Mouse (Mus musculus) small intestine, adult 2 months (tissue): ENCODE results near the gene Mkln1. TPM values are rescaled to one million over a fixed set of nuclear protein-coding genes. Genes with fewer than 3 reads are reported as not detected.

Experiments used
- H3K27ac ChIP-seq: fragments of 200-500 bp; 2 replicates; pipeline ENCODE4 v1.5.1; 2012; ENCODE audit warnings: low read depth, low read length, control low read depth, inconsistent platforms; ENCODE audit not compliant: insufficient read depth
- H3K27me3 ChIP-seq: fragments of 200-500 bp; 2 replicates; pipeline ENCODE4 v1.6.1; 2012; ENCODE audit warnings: mild to moderate bottlenecking, moderate library complexity, low read length, inconsistent platforms; ENCODE audit not compliant: control insufficient read depth, insufficient read depth
- H3K36me3 ChIP-seq: fragments of 200-500 bp; 2 replicates; pipeline ENCODE4 v1.6.1; 2012; ENCODE audit warnings: mild to moderate bottlenecking, low read length, control low read depth, inconsistent platforms; ENCODE audit not compliant: control insufficient read depth, insufficient read depth
- H3K4me1 ChIP-seq: fragments of 200-500 bp; 2 replicates; pipeline ENCODE4 v1.6.1; 2012; ENCODE audit warnings: low read length, inconsistent platforms, mixed read lengths; ENCODE audit not compliant: control insufficient read depth, insufficient read depth, insufficient read length
- H3K4me3 ChIP-seq: fragments of 200-500 bp; 2 replicates; pipeline ENCODE4 v1.5.1; 2012; ENCODE audit warnings: low read depth, mild to moderate bottlenecking, control low read depth, inconsistent platforms, low read length, moderate library complexity
- CTCF ChIP-seq: fragments of 200-500 bp; IDR thresholded peaks from 2 replicates; pipeline ENCODE4 v1.5.1; 2012; ENCODE audit warnings: low read depth, mild to moderate bottlenecking, control low read depth, inconsistent platforms, low read length, moderate library complexity, mixed read lengths; ENCODE audit not compliant: insufficient replicate concordance, insufficient read length; ENCODE audit errors: extremely low read depth
- POLR2A ChIP-seq: fragments of 200-500 bp; IDR thresholded peaks from 2 replicates; pipeline ENCODE4 v1.6.1; 2012; ENCODE audit warnings: low read depth, mild to moderate bottlenecking, control low read depth, inconsistent platforms, low read length, moderate library complexity
- WGBS: fragments of 180-500 bp; shearing (Covaris S2); methylation state at CpG from one replicate; pipeline ENCODE4 v1.1.7; 2018; 5-methylcytosine and 5-hydroxymethylcytosine counted together
- polyA plus RNA-seq: library from polyadenylated mRNA; depleted of rRNA; stranded (reverse); fragments of >200 nt; gene quantifications from 2 replicates; pipeline ENCODE4 v1.2.3, GENCODE M21; 2012

Gene Mkln1
- polyA plus RNA-seq, 1 experiment, result 9.8 TPM

DNA sequence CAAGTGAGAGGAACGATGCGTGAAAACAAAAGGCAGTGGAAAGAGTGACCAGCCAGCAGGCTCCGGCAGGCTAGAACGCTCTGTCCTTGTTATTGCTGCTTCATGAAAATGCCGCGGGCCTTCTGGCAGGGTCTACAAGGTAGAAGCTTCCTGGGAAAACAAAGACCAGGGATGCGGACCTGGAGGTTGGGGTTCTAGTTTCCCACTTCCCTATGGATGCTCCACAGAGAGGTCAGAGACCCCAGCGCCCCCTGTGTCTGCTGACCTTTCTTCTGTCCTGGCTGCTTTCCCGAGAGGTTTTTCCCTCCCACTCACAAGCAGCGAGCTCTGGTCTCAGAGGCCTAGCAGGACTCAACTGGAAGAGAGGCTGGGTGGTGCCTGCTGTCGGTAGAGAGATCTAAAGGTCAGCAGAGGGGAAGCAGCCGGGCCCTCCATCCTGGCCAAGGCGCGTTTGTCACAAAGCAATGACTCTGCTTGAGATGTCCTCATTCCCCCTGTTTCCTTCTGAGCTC is 27.9 kb upstream of the Mkln1 start:
- Histone ChIP-seq H3K4me1 (no peaks in the 10 kb centered on the region), H3K27ac (peak overlapping the region; percentile 36; the same call in 1 of the 2 replicates), H3K36me3 (no peaks in the 10 kb centered on the region), H3K4me3 (no peak overlapping the region), H3K27me3 (no peaks in the 10 kb centered on the region)
- WGBS, result 71% methylated on average over 14 of the region's 14 CpGs
- TF ChIP-seq POLR2A (no peak), CTCF (no peak)

DNA sequence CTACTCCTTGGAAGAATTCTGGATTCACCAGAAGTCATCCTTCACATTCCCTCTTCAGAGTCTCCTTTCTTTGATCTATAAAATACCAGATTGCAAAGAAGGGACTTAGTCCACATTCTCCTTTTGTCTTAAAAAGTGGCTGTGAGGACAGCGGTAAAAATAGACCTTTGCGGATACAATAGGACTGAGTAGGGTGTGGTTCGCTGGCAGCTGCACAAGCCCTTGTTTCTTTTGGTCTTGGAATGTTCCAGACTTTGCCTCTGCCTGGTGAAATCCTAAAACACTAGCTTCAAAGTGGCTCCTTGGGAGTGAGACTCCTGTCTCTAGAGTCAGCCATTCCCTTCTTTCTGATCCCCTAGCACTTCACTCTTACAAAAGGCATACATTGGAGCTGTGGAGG is 27.4 kb upstream of the Mkln1 start:
- Histone ChIP-seq H3K27me3 (no peaks in the 10 kb centered on the region), H3K36me3 (no peaks in the 10 kb centered on the region), H3K27ac (0 out of 2 replicates have a peak overlapping the region, but pooled peaks have one; percentile 39), H3K4me1 (no peaks in the 10 kb centered on the region), H3K4me3 (no peak overlapping the region)
- WGBS, result 64% methylated on average over 3 of the region's 3 CpGs
- no peak for TF ChIP-seq CTCF
- no peak for TF ChIP-seq POLR2A

DNA sequence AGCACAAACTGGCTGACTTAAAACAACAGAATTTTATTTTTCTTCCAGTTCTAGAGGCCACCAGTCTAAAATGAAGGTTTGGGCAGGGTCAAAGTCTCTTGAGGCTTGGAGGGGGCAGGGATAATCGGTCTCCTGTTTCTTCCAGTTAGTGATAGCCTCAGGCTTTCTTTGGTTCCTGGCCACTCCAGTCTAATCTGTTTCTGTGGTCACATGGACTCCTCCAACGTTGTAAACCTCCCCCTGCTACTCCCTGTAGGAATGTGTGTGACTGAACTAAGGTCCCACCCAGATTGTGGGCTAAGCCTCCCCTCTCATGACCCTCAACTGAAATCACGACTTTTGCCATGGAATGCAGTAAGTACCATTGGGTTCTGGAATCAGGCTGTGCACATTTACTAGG is 25.9 kb upstream of the Mkln1 start:
- H3K36me3 ChIP-seq, result no peaks in the 10 kb centered on the region
- H3K27me3 ChIP-seq, result no peaks in the 10 kb centered on the region
- H3K4me3 ChIP-seq, result no peak overlapping the region
- WGBS, result 28% methylated on average over 3 of the region's 3 CpGs
- H3K27ac ChIP-seq, result no peak overlapping the region
- TF ChIP-seq POLR2A (no peak), CTCF (no peak)
- no peaks in the 10 kb centered on the region for H3K4me1 ChIP-seq

DNA sequence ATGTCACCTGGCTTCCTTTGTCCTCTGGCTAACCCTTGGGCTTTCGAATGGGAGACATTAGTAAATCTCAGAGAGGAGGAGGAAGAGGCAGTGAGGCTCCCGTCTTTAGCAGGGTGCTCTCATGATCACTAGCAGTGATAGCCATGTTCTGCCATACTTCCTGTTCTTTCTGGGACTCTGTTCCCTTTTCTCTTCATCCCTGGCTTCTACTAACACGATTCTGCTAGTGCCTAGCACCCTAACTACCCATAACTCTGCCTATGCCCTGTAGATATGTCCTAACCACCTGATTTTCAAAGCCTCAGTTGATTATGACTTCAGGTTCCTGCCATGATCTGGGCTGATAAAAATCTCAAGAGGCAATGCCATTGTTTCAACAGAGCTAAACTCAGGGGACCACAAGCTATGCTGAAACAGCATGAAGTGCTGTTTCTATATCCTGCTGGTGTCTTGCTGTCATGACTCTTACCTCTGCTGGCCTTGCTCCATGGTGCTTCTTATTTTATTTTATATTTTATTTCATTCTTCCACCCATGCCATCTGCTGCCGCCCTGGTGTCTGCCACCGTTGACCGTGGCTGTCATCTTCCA is 25.4 kb upstream of the Mkln1 start:
- no peaks in the 10 kb centered on the region for H3K36me3 ChIP-seq
- H3K4me1 ChIP-seq, result no peaks in the 10 kb centered on the region
- WGBS, result 76% methylated on average over 6 of the region's 6 CpGs
- H3K27me3 ChIP-seq, result no peaks in the 10 kb centered on the region
- H3K27ac ChIP-seq, result no peak overlapping the region
- TF ChIP-seq CTCF, result no peak
- TF ChIP-seq POLR2A, result no peak
- no peak overlapping the region for H3K4me3 ChIP-seq

DNA sequence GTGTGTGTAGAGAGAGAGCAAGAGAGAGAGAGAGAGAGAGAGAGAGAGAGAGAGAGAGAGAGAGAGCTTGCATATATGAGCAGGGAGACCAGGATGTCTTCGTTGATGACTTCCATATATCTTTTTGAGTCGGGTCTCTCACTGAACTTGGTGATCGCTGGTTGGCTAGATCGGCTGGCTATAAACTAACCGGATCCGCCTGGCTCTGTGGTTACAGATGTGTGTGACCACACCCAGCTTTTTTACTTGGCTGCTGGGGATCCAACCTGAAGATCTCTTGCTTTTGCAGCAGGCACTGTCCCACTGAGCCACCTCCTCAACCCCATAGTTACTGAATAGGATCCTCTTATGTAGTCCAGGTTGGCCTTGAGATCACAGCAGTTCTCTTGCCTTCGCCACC is 15.5 kb upstream of the Mkln1 start:
- no peaks in the 10 kb centered on the region for H3K27me3 ChIP-seq
- 81% methylated on average over 7 of the region's 7 CpGs for WGBS
- peaks cover 4% of the 10 kb centered on the region; the same call in 1 of the 2 replicates for H3K4me1 ChIP-seq
- TF ChIP-seq CTCF (no peak), POLR2A (no peak)
- no peak overlapping the region for H3K4me3 ChIP-seq
- no peak overlapping the region for H3K27ac ChIP-seq
- H3K36me3 ChIP-seq, result no peaks in the 10 kb centered on the region

DNA sequence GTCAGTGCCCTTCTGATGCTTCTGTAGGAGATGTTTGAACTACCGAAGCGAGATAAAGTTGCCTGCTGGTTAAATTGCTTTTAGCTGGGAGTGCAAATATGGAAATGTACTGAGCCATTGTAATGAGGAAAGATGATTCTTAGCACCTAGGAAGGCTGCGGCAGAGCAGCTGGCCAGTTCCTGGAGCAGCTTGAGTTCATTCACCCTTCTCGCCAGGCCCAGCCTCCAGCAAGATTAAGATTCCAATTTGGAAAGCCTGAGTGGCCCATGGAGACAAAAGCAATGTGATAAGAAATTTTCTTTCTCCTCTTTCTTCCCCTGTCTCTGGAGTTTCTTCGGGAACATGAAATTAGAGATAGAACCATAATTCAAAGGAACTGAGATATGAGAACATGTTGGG is 13.7 kb upstream of the Mkln1 start:
- Histone ChIP-seq H3K27me3 (no peaks in the 10 kb centered on the region), H3K4me3 (no peak overlapping the region), H3K36me3 (no peaks in the 10 kb centered on the region), H3K27ac (no peak overlapping the region), H3K4me1 (peaks cover 4% of the 10 kb centered on the region; the same call in 1 of the 2 replicates)
- WGBS, result 47% methylated on average over 5 of the region's 5 CpGs
- TF ChIP-seq POLR2A, result no peak
- TF ChIP-seq CTCF, result no peak

DNA sequence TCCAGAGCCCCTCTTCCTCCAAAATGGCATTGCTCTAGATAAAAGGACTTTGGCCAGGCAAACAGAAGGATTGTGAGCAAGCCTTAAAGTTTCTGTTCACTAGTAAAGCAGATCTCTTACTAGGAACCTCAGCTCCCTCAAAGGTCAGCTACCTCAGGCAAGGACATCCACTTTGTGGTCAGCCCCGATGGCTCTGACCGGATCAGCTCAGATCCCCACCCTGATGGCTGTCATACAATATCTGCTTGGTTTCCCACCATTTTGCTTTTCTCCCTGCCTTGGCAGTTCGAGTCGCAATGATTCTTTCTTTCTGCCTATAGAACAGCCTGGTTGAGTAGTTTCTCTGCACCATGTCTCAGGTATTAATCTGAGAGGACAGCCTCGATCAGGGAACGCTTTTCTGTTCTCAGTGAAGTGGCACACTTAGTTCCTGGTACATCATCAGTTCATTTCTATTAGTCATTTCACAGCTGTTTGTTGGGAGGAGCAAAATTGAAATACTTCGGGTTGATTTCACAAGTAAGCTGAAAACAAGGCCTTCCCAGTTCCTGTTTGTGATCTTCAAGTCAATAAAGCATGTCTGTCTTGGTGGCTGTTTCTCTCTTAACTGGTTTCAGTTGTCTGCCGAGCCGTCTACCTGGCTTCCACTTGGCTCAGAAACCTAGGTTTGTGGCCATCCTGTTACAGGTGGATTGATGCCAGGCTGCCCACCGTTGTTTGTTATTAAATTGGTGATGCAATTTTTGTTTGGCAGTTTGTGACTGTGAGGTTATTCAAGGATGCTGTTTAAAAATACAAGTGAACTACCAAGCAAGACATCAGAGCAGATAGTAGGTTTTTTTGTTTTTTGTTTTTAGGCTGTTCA is 13.0 kb upstream of the Mkln1 start:
- Histone ChIP-seq H3K27ac (peak overlapping the region; percentile 26; the same call in 1 of the 2 replicates), H3K4me1 (peaks cover 4% of the 10 kb centered on the region; the same call in 1 of the 2 replicates), H3K36me3 (no peaks in the 10 kb centered on the region), H3K4me3 (no peak overlapping the region), H3K27me3 (no peaks in the 10 kb centered on the region)
- WGBS, result 72% methylated on average over 10 of the region's 10 CpGs
- TF ChIP-seq CTCF (no peak), POLR2A (no peak)
